Mouse (Mus musculus) T-cell, adult 2 months (primary cell): ENCODE measurements around the gene Eya2.
"Not testable (repeated sequence)": the region's sequence is repeated elsewhere in the genome, so short reads cannot be mapped to it uniquely, and the experiment has no call there.

Experiments
- DNase-seq: peaks from one replicate; pipeline ENCODE4 v3.0.0; 2022; ENCODE audit warnings: low spot score

Gene Eya2

DNA sequence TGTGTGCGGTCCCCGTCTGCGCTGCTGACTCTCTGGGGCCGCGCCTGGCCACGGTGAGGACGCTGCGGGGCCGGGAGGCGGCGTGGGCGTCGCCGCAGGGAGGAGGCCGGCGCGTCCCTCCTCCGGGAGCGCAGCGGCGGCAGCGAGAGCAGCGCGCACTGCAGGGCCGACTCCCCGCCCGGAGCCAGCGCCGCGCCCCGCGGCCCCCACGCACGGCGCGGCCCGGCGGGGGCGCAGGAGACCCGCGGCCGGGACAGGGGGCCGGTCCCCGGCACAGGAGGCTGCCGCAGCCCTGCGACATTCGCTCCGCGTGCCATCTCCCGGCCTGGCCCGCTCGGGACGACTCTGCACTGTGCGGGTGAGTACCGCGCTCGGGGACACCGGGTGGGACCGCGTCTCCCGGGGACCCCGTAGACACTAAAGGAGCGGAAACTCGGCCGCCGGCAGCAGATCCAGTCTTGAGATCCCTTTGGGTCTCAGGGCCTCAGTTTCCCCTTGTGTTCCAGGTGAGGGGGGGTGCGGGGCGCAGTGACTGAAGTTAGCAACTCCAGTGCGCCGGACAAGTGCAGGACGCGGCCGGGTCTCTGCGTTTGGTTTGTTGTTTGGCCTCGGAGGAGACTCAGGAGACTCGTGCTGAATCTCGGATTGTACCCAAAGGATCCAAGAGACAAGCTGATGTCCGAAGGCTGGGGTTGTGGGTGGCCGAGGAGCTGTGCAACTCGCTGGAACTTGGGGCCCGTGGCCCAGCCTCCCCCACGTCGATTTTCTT lies at the start of gene Eya2:
Gene Eya2 (plus strand): TSS at position 126 of the 769 bp plus-strand sequence.
- no peak for DNase-seq

DNA sequence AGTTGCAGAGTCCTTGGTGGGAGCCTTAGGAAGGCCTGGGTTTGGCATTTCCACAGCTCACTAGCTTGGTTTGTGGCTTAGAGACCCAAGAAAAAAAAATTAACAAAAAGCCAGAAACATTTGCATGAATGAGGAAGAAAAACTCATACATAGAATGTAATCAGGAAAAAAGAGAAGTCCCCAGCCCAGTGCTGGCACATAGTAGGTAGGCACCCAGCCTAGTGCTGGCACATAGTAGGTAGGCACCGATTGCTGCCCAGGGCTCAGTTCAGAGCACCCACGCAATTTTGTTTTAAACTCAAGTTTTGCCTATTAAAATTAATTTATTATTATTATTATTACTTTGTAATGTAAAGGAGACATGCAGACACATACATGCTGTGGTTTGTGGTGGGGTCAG lies 49.1 kb upstream of the Eya2 start:
- DNase-seq, result no peak

DNA sequence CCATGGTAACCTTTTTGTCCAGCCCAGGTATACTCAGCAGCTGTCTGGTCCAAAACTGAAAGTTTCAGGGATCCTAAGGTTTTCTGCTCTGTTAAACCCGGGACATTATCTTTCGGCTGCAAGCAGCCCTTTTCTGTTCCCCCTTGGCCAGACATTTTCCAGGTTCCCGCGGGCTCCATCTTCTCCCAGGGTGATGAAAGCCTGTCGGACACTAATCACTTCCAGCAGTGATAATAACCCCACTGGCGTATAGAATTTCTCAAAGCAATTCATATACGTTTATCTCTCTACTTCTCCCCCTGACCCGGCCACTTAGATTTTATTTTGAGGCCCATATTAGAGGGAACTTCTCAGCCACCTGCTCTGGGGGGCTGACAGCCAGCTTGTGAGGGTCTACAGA lies 48.5 kb upstream of the Eya2 start:
- DNase-seq, result no peak

DNA sequence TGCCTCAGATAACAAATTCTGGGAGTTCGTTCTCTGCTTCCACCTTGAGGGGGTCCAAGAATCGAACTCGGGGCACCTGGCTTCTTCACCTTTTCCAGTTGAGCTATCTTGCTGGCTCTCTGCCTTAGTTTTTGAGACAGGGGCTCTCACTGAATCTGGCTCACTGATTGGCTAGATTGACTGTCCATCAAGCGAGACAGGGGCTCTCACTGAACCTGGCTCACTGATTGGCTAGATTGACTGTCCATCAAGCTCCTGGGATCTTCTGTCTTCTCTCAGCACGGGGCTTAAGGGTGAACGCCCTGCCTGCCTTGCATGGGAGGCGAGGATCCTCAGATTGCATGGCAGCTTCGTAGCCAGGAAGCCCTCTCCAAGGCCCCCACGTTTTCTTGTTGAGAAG lies 47.4 kb upstream of the Eya2 start:
- no peak for DNase-seq

DNA sequence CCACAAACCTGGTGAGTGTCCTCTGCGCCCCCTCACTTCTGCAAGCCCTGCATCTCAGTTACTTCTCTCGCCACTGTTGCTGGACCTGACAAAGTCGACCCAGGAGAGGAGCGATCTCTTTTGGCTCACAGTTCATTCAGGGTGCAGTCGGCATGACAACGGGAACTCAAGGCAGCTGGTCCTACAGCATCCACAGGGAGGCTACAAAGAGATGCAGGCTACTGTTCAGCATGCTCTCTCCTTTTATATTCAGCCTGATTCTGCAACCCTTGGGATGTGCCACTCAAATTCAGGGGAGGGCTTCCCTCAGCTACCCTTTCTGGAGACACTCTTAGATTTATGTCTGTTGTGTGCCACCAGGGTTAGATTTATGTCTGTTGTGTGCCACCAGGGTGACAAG lies 46.2 kb upstream of the Eya2 start:
- DNase-seq, result no peak

DNA sequence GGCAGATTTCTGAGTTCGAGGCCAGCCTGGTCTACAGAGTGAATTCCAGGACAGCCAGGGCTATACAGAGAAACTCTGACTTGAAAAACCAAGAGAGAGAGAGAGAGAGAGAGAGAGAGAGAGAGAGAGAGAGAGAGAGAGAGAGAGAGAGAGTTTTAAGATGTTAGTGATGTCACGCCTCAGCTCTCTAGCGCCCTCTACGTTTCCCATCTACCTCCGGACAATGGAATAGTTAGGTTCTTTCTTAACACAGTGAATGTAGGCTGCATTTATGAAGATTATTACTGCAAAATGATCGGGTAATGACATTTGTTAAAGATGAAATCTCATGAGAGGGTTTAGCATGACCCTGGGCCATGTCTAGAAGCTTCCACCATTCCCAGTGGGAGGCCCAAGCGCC lies 44.4 kb upstream of the Eya2 start:
- not testable (repeated sequence) for DNase-seq

DNA sequence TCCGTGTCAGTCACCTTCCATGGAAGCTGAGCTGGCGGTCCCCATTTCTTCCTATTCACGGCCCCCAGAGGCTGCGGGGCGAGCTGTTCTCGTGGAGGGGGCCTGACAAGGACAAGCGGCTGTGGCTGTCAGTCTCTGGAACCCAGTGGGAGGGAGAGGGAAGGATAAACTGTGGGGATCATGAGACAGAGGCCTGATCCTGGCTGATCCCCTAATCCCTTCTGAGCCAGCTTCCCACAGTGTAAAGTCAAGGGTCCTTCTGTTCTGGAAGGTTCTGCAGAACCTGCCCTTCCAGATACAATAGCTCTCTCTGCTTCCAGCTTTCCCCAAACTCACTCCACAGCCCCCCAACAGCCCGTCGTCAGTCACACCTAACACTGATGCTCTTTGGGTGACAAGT lies 40.8 kb upstream of the Eya2 start:
- no peak for DNase-seq

DNA sequence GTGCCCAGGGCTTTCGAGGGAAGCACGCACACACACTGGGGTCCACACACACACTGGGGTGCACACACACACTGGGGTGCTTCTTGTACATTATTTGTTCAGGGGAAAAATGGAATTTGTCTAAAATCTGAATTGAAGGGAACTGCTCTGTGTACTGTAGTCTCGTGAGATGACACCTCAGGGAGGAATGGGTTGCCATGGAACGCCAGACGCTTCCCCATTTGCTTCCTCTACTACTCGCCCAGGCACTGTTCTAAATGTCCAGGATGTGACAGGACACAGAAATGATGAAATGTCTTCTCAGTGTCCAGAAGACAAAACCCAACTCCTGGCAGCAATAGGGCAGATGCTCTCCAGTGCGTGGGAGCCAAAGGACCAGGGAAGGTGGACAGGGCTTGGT lies 37.6 kb upstream of the Eya2 start:
- DNase-seq, result no peak

DNA sequence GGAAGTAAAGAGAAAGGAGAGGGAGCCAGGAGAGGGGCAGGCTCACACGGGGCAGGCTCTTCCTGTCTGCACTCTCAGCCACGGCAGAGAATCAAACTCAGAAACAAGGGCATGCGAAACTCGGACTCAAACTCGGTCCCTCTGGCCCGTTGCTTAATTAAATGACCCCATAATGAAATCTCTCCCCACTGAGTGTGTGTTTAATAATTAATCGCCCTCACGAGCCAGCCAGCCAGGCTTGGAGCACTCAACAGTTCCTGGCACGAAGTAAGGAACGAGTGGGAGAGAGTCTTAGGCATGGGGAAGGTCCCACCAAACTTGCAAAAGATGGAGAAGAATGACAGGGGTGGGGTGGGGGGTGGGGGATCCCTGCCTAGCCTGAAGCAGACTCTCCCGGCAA lies 35.9 kb upstream of the Eya2 start:
- DNase-seq, result no peak

DNA sequence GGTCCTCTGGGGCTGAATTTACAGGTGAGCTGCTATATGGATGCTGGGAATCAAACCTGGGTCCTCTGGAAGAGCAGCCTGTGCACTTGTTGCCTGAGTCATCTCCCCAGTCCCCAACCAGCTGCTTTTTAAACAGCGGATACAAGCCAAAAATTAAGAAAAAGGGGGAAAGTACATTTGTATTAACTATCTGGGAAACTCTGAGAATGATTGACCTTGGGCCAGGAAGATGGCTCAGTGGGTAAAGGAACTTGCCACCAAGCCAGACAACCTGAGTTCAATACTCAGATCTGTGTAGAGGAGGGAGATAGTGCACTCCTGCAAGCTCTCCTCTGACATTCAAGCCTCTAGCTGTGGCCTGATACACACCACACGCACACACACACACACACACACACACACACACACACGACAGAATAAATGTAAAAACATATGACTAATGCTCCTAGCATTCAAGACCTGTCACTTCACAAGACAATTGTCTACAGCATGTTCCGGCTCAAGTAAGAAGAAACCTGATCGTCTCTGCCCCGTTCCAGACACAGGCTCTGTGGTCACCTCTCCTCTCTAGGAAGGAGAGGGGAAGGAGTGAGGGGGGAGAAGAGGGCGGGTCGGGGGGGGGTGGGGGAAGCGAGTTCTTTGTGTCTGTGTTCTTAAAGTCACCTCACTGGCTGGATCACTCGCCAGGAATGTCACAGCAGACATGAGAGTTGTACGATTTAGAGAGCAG lies 35.2 kb upstream of the Eya2 start:
- DNase-seq, result no peak

DNA sequence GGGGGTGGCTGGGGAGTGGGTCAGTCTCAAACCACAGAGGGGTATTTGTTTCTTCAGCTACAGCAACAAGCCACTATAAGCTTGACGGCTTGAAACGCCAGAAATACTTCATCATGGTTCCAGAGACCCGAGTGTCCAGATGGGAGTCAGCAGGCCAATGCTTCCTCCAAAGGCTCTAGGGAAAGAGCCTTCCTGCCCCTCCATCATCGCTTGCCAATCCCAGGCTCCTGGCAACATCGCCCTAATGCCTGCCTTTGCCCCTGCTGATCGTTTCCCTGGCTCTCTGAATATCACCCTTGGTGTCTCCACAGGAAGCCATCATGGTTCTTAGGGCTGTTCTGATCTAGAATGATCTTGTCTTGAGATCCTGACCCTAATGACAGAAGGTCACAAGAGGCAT lies 33.0 kb upstream of the Eya2 start:
- DNase-seq, result no peak

DNA sequence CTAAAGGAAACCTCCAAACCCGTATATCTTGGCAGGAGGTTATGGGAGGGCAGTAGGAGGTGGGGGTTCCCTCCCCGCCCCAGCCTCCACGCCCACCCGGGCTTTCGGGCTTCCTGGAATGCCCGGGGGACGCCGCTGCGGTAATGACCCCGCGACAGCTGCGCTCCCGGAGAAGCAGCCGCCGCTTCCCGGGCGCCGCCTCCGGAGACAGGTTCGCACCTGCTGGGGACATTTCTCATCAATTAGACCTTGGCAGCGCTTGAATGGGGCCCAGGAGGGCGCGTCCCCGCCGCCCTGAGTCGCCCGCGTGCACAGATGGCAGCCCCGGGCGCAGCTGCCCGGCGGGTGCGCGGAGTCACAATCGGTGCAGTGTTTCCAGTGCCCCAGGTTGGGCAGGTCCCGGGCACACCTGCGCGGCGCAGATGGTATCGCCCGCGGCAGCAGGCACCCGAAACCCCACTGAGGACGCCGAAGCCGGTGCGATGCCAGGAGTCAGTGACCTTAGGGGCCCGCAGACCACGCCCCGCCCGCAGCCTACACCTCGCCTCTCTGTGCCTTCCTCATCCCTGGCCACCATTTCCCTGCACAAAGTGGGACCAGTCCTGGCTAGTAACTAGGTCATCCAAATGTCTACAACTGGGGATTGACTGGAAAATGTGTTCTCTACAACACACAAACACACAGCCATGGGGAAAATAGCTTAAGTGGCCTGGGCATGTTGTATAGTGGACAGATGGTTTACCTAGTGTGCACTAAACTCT lies 31.4 kb upstream of the Eya2 start:
- no peak for DNase-seq

DNA sequence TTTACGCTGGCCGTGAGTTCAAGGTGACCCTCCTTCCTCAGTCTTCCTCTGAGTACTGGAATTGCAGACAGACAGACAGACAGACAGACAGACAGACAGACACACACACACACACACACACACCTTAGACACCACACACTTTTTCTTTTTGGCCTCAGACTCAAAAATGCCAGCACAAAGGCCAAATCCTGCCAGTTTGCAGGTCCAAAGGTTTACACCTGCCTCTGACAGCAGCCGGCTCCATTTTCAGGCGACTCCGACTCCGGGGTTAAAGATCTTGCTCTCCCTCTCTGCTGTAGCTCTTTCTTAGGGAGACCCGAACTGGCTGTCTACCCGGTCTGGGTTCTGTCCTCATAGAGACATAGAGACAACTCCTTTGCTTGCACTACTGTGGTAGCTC lies 30.7 kb upstream of the Eya2 start:
- DNase-seq, result no peak

DNA sequence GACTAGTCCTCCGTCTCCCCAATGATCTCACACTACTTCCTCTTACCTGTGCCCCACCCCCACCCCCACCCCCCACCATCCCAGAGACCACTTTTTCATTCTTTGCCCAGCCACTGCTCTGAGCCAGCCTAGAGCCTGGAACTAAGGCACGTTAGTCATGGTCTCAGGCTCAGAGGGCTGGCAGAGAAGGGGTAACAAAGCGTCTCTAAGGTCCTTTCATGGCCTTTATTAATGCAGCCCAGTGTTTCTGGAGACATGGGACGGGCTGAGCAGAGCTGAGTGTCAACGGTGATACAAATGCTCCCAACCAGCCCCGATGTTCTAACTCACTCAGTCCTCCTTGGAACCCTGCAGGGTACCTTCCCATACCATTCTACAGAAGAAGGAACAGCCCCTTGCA lies 30.2 kb upstream of the Eya2 start:
- no peak for DNase-seq

DNA sequence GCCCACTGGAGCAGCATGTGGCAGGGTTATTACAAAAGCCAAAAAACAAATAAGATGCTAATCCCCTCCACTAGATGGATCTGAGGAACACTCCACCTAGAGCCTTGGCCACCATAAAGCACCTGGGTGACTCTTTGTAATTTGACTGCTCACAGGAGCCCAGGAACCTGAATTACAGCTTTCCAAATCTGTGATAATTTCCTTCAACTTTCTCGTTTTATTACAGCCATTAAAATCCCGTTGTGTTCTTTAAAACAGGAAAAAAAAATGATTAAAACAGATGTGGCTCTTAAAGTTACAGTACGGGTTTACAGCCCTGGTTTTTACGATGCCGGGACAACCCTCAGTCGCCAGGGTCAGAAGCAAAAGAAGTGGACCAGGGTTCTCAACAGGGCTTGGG lies 27.9 kb upstream of the Eya2 start:
- no peak for DNase-seq

DNA sequence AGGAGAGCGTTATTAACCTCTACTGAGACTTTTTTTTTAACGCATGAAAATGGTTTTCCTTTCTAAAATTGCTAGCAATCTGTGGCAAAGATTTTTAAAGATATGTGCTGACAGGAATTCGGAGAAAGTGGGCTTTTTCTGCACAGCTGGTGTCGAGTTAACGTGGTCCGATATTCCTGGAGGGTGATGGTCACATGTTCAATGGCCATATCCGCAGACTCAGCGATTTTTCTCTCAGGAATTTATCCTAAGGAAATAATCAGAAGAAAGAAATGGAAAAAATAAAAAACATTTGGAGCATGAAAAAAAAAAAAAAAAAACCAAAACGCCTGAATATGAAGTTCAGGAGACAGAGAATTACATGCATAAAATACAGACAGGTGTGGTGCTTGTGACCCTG lies 27.0 kb upstream of the Eya2 start:
- DNase-seq, result no peak

DNA sequence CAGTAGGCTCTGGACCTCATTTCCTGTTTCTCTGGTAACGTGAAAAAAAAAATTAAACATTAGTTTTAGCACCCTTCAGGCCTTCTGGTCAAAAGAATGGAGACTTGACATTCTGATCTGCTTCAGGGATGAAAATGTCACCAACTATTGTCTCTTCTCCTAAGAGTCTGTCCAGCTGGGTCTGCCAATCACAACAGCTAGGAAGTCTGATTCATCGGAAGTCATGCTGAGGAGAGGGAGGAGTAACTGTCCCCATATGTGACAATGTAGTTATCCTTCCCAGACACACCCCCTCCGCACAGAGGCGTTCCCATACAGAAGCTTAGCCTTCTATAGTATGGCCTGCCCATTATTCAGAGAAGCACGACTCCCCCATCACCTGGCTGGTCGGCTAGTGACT lies 25.9 kb upstream of the Eya2 start:
- DNase-seq, result no peak

DNA sequence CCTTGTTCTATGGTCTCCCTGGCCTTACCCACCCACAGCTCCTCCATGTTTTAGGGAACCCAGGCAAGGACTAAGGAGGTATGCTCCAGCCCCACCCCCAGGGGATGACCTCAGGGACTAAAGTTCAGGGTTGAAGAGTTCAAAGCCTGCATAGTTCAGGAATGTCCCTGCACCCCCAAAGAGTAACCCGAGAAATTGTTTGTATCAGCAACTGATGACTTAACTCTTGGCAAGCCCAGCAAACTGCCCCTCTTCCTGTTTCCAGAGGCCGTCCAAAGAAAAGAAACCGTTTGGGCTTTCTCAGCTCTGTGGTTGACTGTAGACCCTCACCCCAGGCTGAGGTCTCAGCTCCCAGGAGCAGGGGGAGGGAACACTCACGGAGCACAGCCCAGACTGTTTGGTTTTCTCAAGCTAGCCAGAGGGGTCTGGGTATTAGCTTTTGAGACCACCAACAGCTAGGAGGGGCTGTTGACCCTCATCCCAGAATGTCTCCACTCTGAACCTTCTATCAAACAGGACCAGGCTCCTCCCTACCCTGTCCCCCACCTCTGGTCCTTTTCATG lies 23.5 kb upstream of the Eya2 start:
- no peak for DNase-seq

DNA sequence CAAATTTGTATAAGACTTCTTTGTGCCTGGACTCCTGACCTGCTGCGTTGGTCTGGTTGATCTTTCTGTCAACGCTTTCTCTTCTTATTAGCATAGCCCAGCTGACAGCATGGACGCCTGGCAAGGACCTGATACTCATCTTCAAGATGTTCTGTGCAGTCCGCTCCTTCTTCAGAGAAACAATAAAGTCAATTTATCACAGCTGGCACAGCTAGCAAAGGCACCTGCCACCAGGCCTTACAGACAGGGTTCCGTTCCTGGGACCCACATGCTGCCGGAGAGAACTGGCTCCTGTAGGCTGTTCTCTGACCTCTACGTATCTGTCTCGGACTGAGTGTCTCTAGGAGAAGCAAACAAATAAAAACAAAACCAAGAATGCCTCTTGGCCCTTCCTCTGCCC lies 11.8 kb upstream of the Eya2 start:
- DNase-seq, result no peak

DNA sequence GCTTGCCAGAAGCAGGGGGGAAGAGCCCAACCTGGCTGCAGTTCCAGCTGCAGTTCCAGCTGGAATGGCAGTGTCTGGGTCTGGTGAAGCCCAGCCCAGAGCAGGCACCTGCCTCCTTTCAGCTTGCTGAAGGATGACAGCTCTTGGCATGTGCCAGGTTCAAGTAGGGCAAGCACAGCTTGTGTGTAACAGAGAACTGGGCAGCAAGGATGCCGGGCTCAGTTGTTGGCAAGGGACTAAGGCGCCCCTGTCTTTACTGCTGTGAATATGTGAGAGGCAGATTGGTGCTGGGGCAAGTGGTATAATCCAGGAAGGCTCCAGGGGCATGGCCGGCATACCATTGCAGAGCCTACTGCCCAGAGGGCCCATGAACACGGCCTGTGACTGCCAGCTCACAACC lies 11.3 kb upstream of the Eya2 start:
- DNase-seq, result no peak

DNA sequence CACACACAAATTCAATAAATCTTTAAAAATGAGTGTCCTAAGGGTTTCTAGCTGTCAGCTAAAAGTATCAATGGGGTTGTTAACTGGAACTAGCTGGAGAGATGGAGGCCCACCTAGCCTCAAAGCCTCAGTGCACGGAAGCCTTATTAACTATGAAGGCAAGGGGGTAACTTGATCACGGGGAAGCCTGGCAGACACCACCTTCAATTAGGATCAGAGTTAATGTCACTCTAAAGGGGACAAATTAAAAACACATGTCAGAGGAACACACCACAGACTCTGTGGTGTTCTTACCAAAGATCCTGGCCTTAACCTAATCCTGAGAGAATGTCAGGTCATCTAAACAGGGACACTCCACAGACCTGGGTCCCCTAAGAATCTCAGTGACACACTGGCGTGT lies 10.3 kb upstream of the Eya2 start:
- DNase-seq, result no peak

DNA sequence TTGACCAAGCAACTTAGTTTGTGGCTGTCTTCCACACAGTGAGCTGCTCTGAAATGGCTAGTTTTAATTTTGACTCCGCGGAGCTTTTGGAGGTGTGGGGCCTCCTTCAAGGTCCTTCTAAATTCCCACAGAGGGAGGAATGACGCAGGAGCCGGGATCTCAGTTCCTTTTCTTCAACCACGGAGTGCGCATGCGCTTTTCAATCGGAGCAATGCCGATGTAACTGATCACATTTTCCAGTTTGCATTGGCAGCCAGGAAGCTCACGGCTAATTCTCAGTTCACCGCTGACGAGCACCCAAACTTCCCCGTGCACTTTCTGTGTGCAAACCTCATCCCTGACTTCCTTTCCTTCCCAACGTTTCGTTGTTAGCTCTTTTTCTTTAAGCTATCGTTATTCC lies 4.1 kb upstream of the Eya2 start:
- no peak for DNase-seq

DNA sequence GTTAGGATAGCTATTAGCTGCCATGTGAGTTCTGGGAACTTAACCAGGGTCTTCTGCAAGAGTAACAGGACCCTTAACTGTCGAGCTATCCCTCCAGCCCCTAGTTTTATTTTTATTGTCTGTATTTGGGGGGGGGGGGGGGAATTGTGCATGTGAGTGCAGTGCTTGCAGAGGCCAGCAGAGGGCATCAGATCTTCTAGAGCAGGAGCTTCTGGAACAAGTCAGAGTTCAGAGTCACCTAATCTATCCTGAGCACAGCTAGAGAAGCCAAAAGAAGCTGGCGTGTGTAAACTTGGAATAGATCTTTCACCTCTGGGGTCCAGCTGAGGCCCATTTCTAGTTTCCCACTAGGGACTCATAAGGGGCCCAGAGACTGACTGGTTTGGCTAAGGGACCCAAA lies 1.1 kb upstream of the Eya2 start:
- DNase-seq, result no peak
